Mouse (Mus musculus) ES-E14 (cell line): ENCODE data around the gene 4930469K13Rik. TPM values are rescaled to one million over a fixed set of nuclear protein-coding genes. Genes with fewer than 3 reads are reported as not detected.

Experiments used
- DNase-seq: peaks from one replicate; pipeline ENCODE4 v3.0.0-alpha.2; 2013; ENCODE audit warnings: low read depth, low spot score
- H3K27ac ChIP-seq: 2 replicates; pipeline ENCODE4 v1.5.1; 2012; ENCODE audit warnings: low read depth, mild to moderate bottlenecking, low read length, moderate library complexity, mixed read lengths; ENCODE audit not compliant: poor library complexity, insufficient read depth, severe bottlenecking
- H3K36me3 ChIP-seq: 2 replicates; pipeline ENCODE4 v1.6.1; 2012; ENCODE audit warnings: mild to moderate bottlenecking, low read length, moderate library complexity, mixed read lengths; ENCODE audit not compliant: control insufficient read depth, poor library complexity, insufficient read depth, severe bottlenecking
- H3K4me1 ChIP-seq, 2 experiments: fragments of 150-350 bp in 1 of 2; sonication (generic) in 1 of 2; 2 replicates each; pipeline ENCODE4 v1.6.1; 2012; ENCODE audit warnings: low read length in 2 of 2, mild to moderate bottlenecking in 1 of 2, mixed read lengths in 1 of 2; ENCODE audit not compliant: control insufficient read depth in 2 of 2, insufficient read depth in 2 of 2, poor library complexity in 1 of 2
- H3K4me3 ChIP-seq, 2 experiments: fragments of 150-350 bp in 1 of 2; sonication (generic) in 1 of 2; 2 replicates each; pipeline ENCODE4 v1.5.1; 2012; ENCODE audit warnings: low read length in 2 of 2, low read depth in 1 of 2, mild to moderate bottlenecking in 1 of 2, mixed read lengths in 1 of 2; ENCODE audit not compliant: insufficient read depth in 1 of 2, poor library complexity in 1 of 2, severe bottlenecking in 1 of 2
- H3K9ac ChIP-seq: 2 replicates; pipeline ENCODE4 v1.6.1; 2012; ENCODE audit warnings: low read depth, mild to moderate bottlenecking, low read length, mixed read lengths; ENCODE audit not compliant: poor library complexity, insufficient read depth, severe bottlenecking
- H3K9me3 ChIP-seq: fragments of 150-350 bp; sonication (generic); 2 replicates; pipeline ENCODE4 v1.6.1; 2012; ENCODE audit warnings: low read depth, mild to moderate bottlenecking, low read length; ENCODE audit not compliant: control insufficient read depth, insufficient read depth
- CHD2 ChIP-seq: IDR thresholded peaks from 2 replicates; pipeline ENCODE4 v1.6.1; 2014; ENCODE audit warnings: mild to moderate bottlenecking, low read depth, low read length, inconsistent platforms
- HCFC1 ChIP-seq: IDR thresholded peaks from 2 replicates; pipeline ENCODE4 v1.6.1; 2012; ENCODE audit warnings: low read length, inconsistent platforms, borderline replicate concordance; ENCODE audit not compliant: insufficient read depth
- MAFK ChIP-seq: IDR thresholded peaks from 2 replicates; pipeline ENCODE4 v1.6.1; 2014; ENCODE audit warnings: mild to moderate bottlenecking, low read depth, low read length, inconsistent platforms; ENCODE audit not compliant: insufficient read depth
- ZC3H11A ChIP-seq: IDR thresholded peaks from 2 replicates; pipeline ENCODE4 v1.6.1; 2012; ENCODE audit warnings: low read depth, mild to moderate bottlenecking, inconsistent platforms, low read length, borderline replicate concordance
- ZNF384 ChIP-seq: IDR thresholded peaks from 2 replicates; pipeline ENCODE4 v1.6.1; 2012; ENCODE audit warnings: low read depth, low read length, inconsistent platforms
- in situ Hi-C, 2 experiments: fragments of 600-800 bp; cut with MboI; formaldehyde crosslinking; loops; one replicate each; pipeline ENCODE4 v1.15.1; 2025; ENCODE audit warnings: low sequenced_read_pairs in 2 of 2, inconsistent platforms in 1 of 2; ENCODE audit not compliant: unreplicated experiment in 2 of 2
- total RNA-seq: library from RNA; depleted of rRNA; stranded (reverse); fragments of 300-350 nt; gene quantifications from 2 replicates; pipeline ENCODE4 v1.2.3, GENCODE M21; 2012; rRNA removed

Gene 4930469K13Rik
- total RNA-seq, 1 experiment = not detected

DNA sequence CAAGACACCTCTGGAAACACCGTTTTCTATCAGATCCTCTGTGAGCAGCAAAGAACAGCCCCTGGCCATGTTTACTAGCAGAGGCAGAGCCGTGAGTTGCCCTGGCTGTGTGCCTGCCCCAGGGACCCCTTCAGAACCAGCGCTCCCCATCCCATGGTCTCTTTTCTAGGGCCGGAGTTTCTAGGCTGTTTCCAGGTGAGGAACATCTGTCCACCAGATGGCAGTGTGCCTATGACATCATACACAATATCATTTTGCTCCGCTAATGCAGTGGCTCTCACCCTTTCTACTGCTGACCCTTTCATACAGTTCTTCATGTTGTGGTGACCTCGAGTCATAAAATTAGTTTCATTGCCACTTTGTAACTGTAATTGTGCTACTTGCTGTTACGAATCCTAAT lies 169.7 kb downstream of the 4930469K13Rik start:
- H3K9me3 ChIP-seq = no peaks in the 10 kb centered on the region
- no peak overlapping the region for H3K9ac ChIP-seq
- no peak for DNase-seq
- H3K36me3 ChIP-seq = no peaks in the 10 kb centered on the region
- H3K27ac ChIP-seq = no peak overlapping the region
- no peak overlapping the region for H3K4me3 ChIP-seq
- TF ChIP-seq MAFK = no peak
- no peak for TF ChIP-seq HCFC1
- no peak for TF ChIP-seq ZC3H11A
- TF ChIP-seq ZNF384 = no peak
- TF ChIP-seq CHD2 = no peak
- H3K4me1 ChIP-seq = peaks cover 2 to 9% of the 10 kb centered on the region in 2 experiments; a peak in 3 of 4 replicates
- in situ Hi-C loops = no loop called here

DNA sequence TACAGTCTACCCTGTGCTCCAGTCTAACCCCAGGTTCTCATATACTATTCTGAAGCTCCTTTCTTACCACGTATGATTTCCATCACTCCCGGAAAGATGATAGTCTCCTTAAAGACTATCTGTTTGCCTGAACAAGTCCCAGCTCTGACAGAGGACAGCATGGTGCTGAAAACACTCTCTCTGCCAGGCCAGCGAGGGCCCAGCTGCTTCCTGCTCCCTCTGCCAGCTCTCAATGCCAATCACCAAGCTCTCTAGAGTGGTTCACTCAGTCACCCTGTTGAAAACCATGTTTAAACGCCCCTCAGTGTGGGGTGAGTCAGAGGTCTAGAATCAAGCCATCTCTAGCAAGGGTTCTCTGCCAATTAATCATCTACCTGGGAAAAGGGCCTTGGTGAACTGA lies 170.5 kb downstream of the 4930469K13Rik start:
- H3K4me3 ChIP-seq = no peak overlapping the region
- no peak for TF ChIP-seq ZNF384
- no peak for TF ChIP-seq CHD2
- no peak for TF ChIP-seq ZC3H11A
- TF ChIP-seq MAFK = no peak
- no peak for TF ChIP-seq HCFC1
- in situ Hi-C loops = no loop called here

DNA sequence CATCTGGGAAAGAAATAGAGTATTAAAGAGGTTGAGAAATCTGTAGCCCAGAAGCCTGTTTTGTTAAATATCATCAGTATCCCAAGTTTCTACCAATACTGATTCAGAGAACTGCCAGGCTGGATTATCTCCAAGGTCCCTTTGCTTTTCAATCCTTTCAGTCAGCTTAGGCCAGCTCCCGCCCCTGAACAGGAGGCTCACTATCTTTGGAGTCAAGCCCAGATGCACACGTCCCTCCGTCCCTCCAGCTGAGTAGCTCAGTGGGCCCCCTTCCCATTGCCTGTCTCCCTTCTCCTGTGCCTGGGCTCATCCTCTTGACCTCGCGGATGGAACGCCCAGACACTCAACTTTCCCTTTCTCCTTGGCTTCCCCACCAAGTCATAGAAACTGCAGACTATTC lies 171.0 kb downstream of the 4930469K13Rik start:
- no peak overlapping the region for H3K9ac ChIP-seq
- no peak overlapping the region for H3K27ac ChIP-seq
- no peak for TF ChIP-seq HCFC1
- no peak for TF ChIP-seq ZNF384
- TF ChIP-seq CHD2 = no peak
- TF ChIP-seq ZC3H11A = no peak
- TF ChIP-seq MAFK = no peak
- H3K36me3 ChIP-seq = no peaks in the 10 kb centered on the region
- in situ Hi-C loops = no loop called here
- H3K4me3 ChIP-seq = no peak overlapping the region
- H3K9me3 ChIP-seq = no peaks in the 10 kb centered on the region
- DNase-seq = no peak
- peaks cover 2 to 3% of the 10 kb centered on the region in 2 experiments; a peak in 2 of 4 replicates for H3K4me1 ChIP-seq

More for the DNA sequence above, 170.5 kb downstream of the 4930469K13Rik start:
- no peaks in the 10 kb centered on the region for H3K9me3 ChIP-seq
- H3K36me3 ChIP-seq = no peaks in the 10 kb centered on the region
- no peak overlapping the region for H3K27ac ChIP-seq
- no peak for DNase-seq
- H3K9ac ChIP-seq = no peak overlapping the region
- peaks cover 2 to 8% of the 10 kb centered on the region in 2 experiments; a peak in 3 of 4 replicates for H3K4me1 ChIP-seq

DNA sequence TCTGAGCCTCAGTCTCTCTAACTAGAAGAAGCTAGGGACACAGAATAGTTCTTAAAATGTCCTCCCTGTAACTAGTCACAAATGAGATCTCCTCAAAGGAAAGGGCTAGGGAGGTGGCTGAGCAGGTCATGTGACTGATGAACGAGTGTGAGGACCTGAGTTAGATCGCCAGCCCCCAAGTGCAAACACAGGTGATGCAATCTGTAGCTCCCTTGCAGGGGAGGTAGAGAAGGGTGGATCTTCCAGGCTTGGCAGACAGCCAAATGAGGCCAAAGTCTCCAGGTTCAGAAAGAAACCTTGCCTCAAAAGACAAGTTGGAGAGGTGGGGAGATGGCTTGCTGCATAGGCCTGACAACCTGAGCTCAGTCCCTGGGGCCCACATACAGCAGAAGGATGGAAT lies 171.8 kb downstream of the 4930469K13Rik start:
- Histone ChIP-seq H3K36me3 (no peaks in the 10 kb centered on the region), H3K9ac (no peak overlapping the region), H3K27ac (no peak overlapping the region), H3K4me3 (no peak overlapping the region), H3K9me3 (no peaks in the 10 kb centered on the region), H3K4me1 (no peaks in the 10 kb centered on the region)
- no peak for TF ChIP-seq ZC3H11A
- TF ChIP-seq CHD2 = no peak
- no peak for TF ChIP-seq ZNF384
- DNase-seq = no peak
- in situ Hi-C loops = no loop called here

DNA sequence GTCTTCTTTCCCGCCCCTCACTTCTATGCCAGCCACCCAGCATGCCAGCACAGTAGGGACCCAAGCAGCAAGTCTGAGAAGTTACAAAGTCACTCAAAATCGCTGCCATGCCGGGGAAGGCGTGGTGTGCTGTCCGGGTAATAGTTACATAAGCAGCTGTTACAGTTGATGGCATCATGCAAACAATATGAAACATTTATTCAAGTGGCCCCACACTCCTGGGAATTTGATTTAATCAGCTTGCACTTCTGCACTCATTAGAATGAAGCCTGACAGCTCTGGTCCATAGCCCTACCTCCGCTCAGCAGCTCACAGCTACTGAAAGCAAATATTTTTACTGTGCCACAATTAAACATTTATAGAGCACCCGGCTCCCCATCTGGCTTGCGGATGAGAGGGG lies 172.6 kb downstream of the 4930469K13Rik start:
- Histone ChIP-seq H3K4me3 (no peak overlapping the region), H3K9ac (no peak overlapping the region), H3K4me1 (no peaks in the 10 kb centered on the region), H3K9me3 (no peaks in the 10 kb centered on the region), H3K27ac (no peak overlapping the region), H3K36me3 (no peaks in the 10 kb centered on the region)
- TF ChIP-seq ZNF384 = no peak
- no peak for TF ChIP-seq HCFC1
- TF ChIP-seq MAFK = no peak
- no peak for TF ChIP-seq CHD2
- no peak for TF ChIP-seq ZC3H11A
- in situ Hi-C loops = no loop called here
- DNase-seq = no peak

Other genes starting within 250 kb of the 4930469K13Rik start
- gene Kcnmb1, start 135.5 kb downstream of the 4930469K13Rik start, total RNA-seq = 0.11 and 0.22 TPM in 2 replicates
- 0.22 TPM in 1 of 2 replicates, not detected in the other for gene Kcnip1, start 105.4 kb downstream of the 4930469K13Rik start, total RNA-seq
- gene Lcp2, start 51.6 kb downstream of the 4930469K13Rik start, total RNA-seq = 0.09 TPM in 1 of 2 replicates, not detected in the other
- not detected in 2 replicates for gene Foxi1, start 109.5 kb upstream of the 4930469K13Rik start, total RNA-seq
- gene Fam196b, start 216.3 kb upstream of the 4930469K13Rik start, total RNA-seq = 0.36 and 0.42 TPM in 2 replicates